Mouse (Mus musculus) megakaryocyte, embryonic 14.5 days (primary cell): ENCODE data around the gene Mta2. TPM values are rescaled to one million over a fixed set of nuclear protein-coding genes. Genes with fewer than 3 reads are reported as not detected.

Experiments used
- H3K27me3 ChIP-seq: replicated peaks from 2 replicates; pipeline ENCODE3; 2012; ENCODE audit warnings: inconsistent platforms
- H3K36me3 ChIP-seq: replicated peaks from 2 replicates; pipeline ENCODE3; 2012; ENCODE audit warnings: low read length, inconsistent platforms, mixed read lengths
- H3K4me1 ChIP-seq: 2 replicates; pipeline ENCODE4 v1.6.1; 2012; ENCODE audit warnings: inconsistent platforms
- H3K4me3 ChIP-seq: replicated peaks from 2 replicates; pipeline ENCODE3; 2012; ENCODE audit warnings: moderate library complexity, mild to moderate bottlenecking, inconsistent platforms
- H3K9me3 ChIP-seq: 2 replicates; pipeline ENCODE4 v1.6.1; 2012; ENCODE audit warnings: inconsistent platforms
- FLI1 ChIP-seq: IDR thresholded peaks from 2 replicates; pipeline ENCODE4 v1.6.1; 2012; ENCODE audit warnings: low read length, inconsistent platforms, mixed read lengths
- GATA1 ChIP-seq: IDR thresholded peaks from 3 replicates; pipeline ENCODE4 v1.6.1; 2012; ENCODE audit warnings: mixed read lengths, low read length, inconsistent platforms, borderline replicate concordance
- polyA plus RNA-seq: library from polyadenylated mRNA; stranded (reverse); fragments of >175 nt; gene quantifications from 2 replicates; pipeline ENCODE4 v1.2.3, GENCODE M21; 2012; ENCODE audit warnings: low replicate concordance; ENCODE audit not compliant: insufficient read depth

Gene Mta2
- polyA plus RNA-seq, 1 experiment, result 27.3 TPM

DNA sequence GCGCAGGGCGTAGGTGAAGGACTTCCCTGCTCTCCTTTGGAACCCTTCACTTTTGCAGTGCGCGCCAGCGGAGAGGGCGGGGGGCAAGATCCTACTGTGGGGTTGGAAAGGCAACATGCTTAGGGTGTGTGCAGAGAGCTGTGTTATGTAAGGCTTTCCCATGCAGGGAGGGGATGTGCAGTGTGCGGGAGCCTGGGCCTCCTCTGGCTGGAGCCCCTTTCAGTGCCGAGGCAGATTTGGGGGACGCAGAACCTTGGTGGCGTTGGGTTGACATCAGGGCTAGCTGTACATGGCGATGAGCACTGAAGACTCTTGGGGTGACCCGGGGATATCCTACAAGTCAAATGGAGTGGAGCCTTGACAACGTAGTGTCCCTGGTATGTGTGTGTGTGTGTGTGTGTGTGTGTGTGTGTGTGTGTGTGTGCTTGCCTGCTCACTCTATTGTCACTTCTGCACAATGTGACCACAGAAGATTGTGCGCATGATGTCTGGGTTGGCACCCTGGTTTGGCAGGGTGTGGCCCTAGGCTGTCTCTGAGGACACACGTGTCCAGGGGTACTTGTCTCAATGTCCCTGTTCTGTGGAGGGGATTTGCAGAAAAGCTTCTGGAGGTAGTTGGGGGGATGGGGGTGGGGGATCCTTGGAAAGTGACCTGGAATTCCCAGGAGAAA is 48.9 kb downstream of the Mta2 start:
- Histone ChIP-seq H3K27me3 (peaks cover 57% of the 10 kb centered on the region), H3K4me3 (peak overlapping the region; percentile 88), H3K4me1 (peaks cover 44% of the 10 kb centered on the region), H3K9me3 (no peaks in the 10 kb centered on the region), H3K36me3 (no peaks in the 10 kb centered on the region)
- TF ChIP-seq GATA1 (no peak), FLI1 (no peak)

DNA sequence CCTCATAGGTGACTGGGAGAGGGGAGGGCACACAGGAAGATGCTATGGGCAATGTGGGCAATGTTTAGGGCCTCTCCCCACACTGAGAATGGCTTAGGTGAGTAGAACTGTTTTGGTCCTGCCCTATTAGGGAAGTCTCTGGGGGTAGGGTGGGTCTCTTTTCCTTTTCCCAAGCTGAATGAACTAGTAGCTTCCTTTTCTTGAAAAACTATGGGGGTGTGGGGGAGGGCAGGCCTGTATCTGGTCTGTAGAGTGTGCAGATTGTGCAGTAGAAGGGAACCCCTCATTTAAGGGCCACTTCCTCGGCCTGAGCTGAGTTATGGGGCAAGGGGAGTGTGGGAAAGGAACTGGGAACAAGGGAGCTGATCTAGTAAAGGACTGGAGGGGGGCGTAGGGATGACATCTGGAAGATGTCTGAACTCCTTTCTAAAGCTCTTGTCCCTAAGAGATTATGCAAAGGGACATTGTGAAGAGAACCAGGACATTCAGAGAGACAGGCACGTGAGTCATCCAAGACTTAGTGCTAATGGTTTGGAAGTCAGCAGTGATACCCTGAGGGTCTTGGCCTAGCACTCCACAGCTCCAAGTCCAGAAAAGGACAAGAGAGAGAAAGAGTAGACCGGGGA is 49.7 kb downstream of the Mta2 start:
- Histone ChIP-seq H3K27me3 (peaks cover 50% of the 10 kb centered on the region), H3K36me3 (no peaks in the 10 kb centered on the region), H3K4me1 (peaks cover 44% of the 10 kb centered on the region), H3K4me3 (peak overlapping the region; percentile 72), H3K9me3 (no peaks in the 10 kb centered on the region)
- TF ChIP-seq FLI1 (no peak), GATA1 (no peak)

- peak overlapping the region; percentile 81 for H3K4me3 ChIP-seq
These were observed 50.4 kb downstream of the Mta2 start for GRCm38 (mm10) chr19:8991871-8992735.

GRCm38 (mm10) chr19:8992769-8993624 is 51.3 kb downstream of the Mta2 start:
- H3K9me3 ChIP-seq, result no peaks in the 10 kb centered on the region
- peaks cover 54% of the 10 kb centered on the region for H3K4me1 ChIP-seq
- H3K36me3 ChIP-seq, result no peaks in the 10 kb centered on the region
- H3K4me3 ChIP-seq, result peak overlapping the region; percentile 81
- TF ChIP-seq GATA1 (no peak), FLI1 (no peak)
- H3K27me3 ChIP-seq, result peaks cover 37% of the 10 kb centered on the region

More at GRCm38 (mm10) chr19:8991871-8992735, 50.4 kb downstream of the Mta2 start:
- peaks cover 45% of the 10 kb centered on the region for H3K27me3 ChIP-seq
- TF ChIP-seq GATA1, result no peak
- no peak for TF ChIP-seq FLI1
- H3K9me3 ChIP-seq, result no peaks in the 10 kb centered on the region
- peaks cover 48% of the 10 kb centered on the region for H3K4me1 ChIP-seq
- H3K36me3 ChIP-seq, result no peaks in the 10 kb centered on the region

- Histone ChIP-seq H3K36me3 (no peaks in the 10 kb centered on the region), H3K4me1 (peaks cover 54% of the 10 kb centered on the region), H3K9me3 (no peaks in the 10 kb centered on the region), H3K4me3 (peak overlapping the region; percentile 64), H3K27me3 (peaks cover 31% of the 10 kb centered on the region)
- TF ChIP-seq GATA1, result no peak
- TF ChIP-seq FLI1, result no peak
These were observed 51.9 kb downstream of the Mta2 start for GRCm38 (mm10) chr19:8993625-8993912.

GRCm38 (mm10) chr19:8994813-8995607 is 53.3 kb downstream of the Mta2 start:
- no peak overlapping the region for H3K4me3 ChIP-seq
- peaks cover 17% of the 10 kb centered on the region for H3K27me3 ChIP-seq
- TF ChIP-seq FLI1 (no peak), GATA1 (no peak)
- H3K36me3 ChIP-seq, result peaks cover 2% of the 10 kb centered on the region
- H3K9me3 ChIP-seq, result no peaks in the 10 kb centered on the region
- H3K4me1 ChIP-seq, result peaks cover 41% of the 10 kb centered on the region

DNA sequence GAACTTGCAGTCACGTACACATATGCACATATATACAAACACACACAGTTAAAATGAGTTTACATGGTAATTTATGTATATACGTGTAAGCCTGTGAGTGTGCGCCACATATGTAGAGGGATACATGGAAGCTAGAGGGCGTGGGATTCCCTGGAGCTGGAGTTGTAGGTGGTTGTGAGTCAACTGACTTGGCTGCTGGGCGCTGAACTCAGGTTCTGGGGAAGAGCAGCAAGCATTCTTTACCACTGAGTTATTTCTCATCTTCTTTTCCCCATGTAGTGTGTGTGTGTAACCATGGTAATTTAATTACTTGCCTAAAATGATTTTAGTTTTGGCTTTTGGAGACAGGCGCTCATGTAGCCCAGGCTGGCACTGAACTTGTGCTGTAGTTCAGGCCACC is 54.9 kb downstream of the Mta2 start:
- peaks cover 7% of the 10 kb centered on the region for H3K36me3 ChIP-seq
- no peak for TF ChIP-seq GATA1
- no peak for TF ChIP-seq FLI1
- H3K9me3 ChIP-seq, result no peaks in the 10 kb centered on the region
- H3K4me3 ChIP-seq, result no peak overlapping the region
- H3K4me1 ChIP-seq, result peaks cover 41% of the 10 kb centered on the region
- peaks cover 3% of the 10 kb centered on the region for H3K27me3 ChIP-seq

GRCm38 (mm10) chr19:8997546-8997945 is 55.9 kb downstream of the Mta2 start:
- Histone ChIP-seq H3K36me3 (peaks cover 17% of the 10 kb centered on the region), H3K27me3 (peaks cover 2% of the 10 kb centered on the region), H3K4me3 (peak overlapping the region; percentile 66), H3K9me3 (no peaks in the 10 kb centered on the region), H3K4me1 (peaks cover 38% of the 10 kb centered on the region)
- TF ChIP-seq FLI1, result no peak
- TF ChIP-seq GATA1, result no peak

DNA sequence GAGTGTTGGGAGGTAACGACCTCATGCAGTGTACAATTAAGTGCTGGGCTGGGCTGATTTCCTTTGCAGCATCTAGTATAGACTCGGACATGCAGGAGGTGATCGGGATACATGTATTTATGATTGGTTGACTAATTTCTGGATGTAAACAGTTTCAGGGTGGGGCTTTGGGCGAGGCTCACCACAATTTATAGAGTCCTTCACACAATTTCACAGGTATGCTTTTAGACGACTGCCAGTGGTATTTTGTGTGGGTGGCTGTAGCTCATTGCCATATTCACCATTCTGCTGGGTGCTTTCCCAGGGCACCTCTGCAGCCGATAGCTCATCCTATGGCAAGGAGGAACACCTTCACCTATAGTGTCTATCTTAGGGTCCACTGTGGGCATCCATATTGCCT is 56.9 kb downstream of the Mta2 start:
- TF ChIP-seq FLI1, result no peak
- TF ChIP-seq GATA1, result no peak
- Histone ChIP-seq H3K27me3 (peaks cover 2% of the 10 kb centered on the region), H3K4me3 (no peak overlapping the region), H3K4me1 (peaks cover 28% of the 10 kb centered on the region), H3K9me3 (no peaks in the 10 kb centered on the region), H3K36me3 (peaks cover 19% of the 10 kb centered on the region)
